Mouse (Mus musculus) regulatory T cell (primary cell): ENCODE results near the gene Nacad.

Experiments used
- in situ Hi-C: fragments of 300-600 bp; cut with MboI, MseI; formaldehyde crosslinking; loops from one replicate; pipeline ENCODE4 v1.15.1; 2025; ENCODE audit warnings: high pct_unique_total_duplicates

The Nacad gene

DNA sequence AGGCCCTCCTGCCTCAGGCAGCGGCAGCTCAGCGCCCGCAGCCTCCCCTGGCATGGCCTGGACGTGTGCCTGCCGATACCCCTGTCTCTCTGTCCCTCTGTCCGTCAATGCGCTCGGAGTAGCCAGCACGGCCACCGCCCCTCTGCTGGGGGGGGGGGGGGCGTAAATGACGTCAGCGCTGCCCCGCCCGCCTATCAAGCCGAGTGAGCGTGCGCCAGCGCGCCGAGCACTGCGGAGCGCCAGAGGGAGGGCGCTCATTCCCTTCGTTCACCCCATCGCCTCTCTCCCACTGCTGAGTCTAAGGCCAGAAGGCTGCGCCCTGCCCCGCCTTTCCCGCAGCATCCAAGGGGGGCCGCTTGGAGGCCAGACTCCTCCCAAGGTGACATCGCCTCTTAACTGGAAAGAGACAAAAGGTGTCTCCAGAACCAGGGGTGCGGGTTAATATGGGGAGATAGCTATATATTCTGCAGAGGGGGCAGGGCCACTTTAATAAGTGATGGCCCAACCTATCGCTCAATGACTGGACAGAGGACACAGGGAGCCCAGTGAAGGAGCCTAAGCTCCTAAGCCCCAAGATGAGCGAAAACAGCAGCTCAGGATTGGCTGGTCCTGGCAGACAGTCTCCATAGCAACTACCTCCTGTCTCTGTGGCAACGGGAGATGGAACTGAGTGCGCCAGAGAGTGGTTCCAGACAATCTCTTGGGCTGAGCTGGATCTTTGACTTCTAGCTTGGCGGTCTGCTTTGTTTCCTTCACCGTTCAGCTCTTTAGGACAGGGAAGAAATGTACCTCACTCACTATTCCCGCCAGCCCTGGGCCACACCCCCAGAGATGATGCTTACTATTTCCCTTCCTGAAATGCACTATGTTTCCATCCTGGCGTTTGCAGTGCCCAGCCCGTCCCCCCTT lies at the start of gene Nacad:
TSS of gene Nacad (minus strand) at position 563 of the 909 bp plus-strand sequence.
- in situ Hi-C loops: no loop called here

DNA sequence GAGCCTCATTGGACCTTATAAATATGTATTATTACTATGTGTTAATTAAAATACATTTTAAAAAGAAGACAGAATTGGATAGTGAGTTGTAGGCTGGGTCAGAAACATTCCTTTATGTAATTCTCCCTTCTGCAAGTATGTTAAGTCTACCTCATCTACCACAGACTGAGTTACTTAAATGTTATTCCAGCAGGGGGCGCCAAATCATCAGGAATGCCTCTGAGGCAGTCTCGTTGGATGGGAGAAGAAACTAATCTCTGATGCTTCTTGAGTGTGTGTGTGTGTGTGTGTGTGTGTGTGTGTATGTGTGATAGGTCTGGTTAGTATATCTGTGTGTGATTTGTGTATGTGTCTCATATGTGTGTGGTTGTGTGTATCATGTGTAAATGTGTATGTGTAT lies 49.0 kb upstream of the Nacad start:
- in situ Hi-C loops: loop anchor here (5.0 to 10.0 kb wide), 2 partner anchors 112 to 500 kb away; no protein-coding TSS in a partner anchor

GRCm38 (mm10) chr11:6652978-6653377 lies 47.1 kb upstream of the Nacad start:
- in situ Hi-C loops: loop anchor here (5.0 to 10.0 kb wide), 2 partner anchors 114 to 502 kb away; no protein-coding TSS in a partner anchor

- in situ Hi-C loops: loop anchor here (5.0 to 10.0 kb wide), 2 partner anchors 117 to 504 kb away; no protein-coding TSS in a partner anchor
These were observed 44.7 kb upstream of the Nacad start for GRCm38 (mm10) chr11:6650519-6650918.

DNA sequence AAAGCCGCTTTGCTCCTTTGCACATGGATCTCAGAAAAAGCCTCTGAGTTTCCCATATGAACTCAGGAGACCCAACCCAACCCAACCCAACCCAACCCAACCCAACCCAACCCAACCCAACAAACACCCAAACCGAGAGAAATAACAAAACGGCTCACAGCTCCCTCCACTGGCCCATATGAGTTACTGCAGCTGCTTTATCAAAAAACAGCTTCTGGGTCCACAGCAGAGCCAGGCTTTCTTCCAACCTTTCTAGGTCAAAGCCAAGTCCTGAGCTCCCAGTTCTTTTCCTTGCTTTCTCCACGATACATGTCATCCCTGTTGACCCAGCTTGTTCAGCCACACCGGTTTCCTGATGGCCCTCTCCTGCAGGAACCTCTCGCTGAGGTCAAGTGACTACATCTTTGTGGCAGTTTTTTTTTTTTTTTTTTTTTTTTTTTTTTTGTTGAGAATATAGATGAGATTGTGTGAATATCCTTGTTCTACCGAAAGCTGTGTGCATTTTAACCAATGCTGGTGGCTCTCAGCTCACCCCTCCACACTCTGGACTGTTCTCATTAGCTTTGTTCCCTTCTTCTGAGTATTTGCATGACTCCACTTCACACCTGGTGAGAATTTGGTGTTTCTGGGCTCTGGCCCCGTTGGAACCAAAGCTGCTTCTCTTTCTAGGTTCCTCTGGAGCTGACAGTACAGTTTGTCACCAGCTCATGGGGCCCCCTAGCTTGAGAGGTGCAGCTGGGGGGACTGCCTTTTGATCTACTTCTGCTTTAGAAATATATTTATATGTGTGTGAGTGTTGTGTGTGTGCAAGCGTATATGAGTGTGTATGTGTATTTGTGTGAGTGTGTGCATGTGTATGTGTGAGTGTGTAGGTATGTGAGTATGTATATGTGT lies 42.2 kb upstream of the Nacad start:
- in situ Hi-C loops: loop anchor here (5.0 kb wide), 1 partner anchor 64 kb away; no protein-coding TSS in a partner anchor

- in situ Hi-C loops: no loop called here
These were observed 38.7 kb upstream of the Nacad start for GRCm38 (mm10) chr11:6644566-6644965.

DNA sequence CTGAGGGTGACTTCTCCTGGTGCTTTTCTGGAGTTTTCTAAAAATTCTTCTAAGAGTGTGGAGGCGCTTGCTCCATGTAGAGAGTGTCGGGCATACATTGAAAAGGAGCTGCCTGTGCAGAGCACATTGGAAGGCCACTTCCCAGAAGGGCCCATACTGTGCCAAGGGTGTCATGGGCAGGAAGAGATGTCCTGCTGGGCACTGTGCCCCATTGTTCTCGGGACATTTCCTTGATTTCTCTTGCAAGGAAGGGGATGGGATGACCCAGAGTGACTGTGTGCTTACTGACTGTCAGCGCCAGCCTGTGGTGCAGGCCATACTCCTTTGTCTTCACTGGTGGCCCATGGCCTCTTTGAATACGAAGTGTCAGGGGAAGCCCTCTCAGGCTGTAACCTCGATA lies 33.2 kb upstream of the Nacad start:
- in situ Hi-C loops: no loop called here

DNA sequence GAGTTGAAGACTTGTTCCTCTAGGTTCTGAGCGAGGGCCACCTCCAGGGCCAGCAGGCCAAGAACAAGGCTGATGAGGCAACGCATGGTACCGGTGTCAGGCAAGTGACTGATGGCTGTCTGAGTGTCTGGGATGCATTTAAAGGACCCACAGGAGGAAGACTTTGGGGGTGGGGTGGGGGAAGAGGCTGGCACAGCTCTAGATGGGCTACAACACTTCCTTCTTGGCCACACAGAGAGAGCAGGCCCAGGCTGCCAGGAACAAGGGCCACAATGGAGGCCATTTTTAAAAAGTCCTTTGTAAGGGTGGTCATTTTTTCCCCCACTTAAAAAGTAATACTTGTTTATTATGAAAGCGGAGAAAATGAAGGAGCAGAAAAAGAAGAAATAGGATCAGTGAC lies 32.7 kb upstream of the Nacad start, which contains the start of gene Wap:
TSS of gene Wap (minus strand) at position 101 of the 400 bp plus-strand sequence.
- in situ Hi-C loops: no loop called here

GRCm38 (mm10) chr11:6636150-6636549 lies 30.3 kb upstream of the Nacad start:
- in situ Hi-C loops: no loop called here

DNA sequence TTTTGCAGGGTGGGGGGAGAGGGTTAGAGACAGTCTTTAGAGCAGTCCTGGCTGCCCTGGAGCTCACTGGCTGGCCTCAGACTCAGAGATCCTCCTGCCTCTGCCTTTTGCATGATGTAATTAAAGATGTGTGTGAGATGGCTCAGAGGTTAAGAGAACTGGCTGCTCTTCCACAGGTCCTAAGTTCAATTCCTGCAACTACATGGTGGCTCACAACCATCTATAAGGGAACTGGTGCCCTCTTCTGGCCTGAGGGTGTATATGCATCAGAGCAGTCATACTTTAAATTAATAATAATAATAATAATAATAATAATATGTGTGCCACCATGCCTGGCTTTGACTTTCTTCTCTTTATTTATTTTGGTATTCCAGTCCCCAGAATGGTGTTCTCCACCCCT lies 23.8 kb upstream of the Nacad start:
- in situ Hi-C loops: loop anchor here (10.0 kb wide), 1 partner anchor 105 kb away; the partner anchor contains the start of gene Myo1g

DNA sequence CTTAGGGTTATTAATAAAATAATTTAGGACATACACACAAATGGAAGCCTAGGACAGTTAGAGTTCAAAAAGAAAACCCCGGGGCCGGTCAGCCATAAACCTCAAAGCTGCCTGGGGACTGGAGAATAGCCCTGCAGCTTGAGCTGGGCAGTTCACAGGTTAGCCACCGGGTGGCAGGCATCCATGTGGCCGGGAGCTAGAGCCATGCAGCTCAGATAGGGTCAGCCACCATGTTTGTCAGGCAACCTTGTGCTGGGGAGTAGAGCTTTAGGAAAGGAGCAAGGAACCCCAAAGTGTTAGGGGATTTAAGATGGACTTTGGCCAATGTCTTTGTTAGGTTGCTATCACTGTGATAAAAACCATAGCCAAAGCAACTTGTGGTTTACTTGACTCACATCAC lies 22.7 kb upstream of the Nacad start:
- in situ Hi-C loops: loop anchor here (10.0 kb wide), 1 partner anchor 104 kb away; the partner anchor contains the start of gene Myo1g

GRCm38 (mm10) chr11:6627731-6628130 lies 21.9 kb upstream of the Nacad start:
- in situ Hi-C loops: loop anchor here (10.0 kb wide), 1 partner anchor 103 kb away; the partner anchor contains the start of gene Myo1g

DNA sequence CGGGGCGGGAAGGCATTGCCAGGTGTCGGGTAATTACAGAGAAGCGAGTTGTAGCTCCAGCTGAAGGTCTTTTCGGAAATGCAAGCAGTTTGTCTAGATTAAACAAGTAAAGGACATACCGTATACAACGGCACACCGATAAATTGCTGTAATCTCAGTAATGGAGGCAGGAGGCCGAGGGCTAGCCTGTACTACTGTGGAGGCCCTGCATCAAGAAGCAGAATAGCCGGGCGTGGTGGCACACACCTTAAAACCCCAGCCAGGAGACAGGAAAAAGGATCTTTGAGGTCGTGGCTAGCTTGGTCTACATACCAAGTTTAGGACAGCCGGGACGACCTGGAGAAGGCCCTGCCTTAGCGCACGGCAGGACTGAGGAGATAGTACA lies 20.5 kb upstream of the Nacad start:
- in situ Hi-C loops: loop anchor here (10.0 kb wide), 1 partner anchor 102 kb away; the partner anchor contains the start of gene Myo1g

DNA sequence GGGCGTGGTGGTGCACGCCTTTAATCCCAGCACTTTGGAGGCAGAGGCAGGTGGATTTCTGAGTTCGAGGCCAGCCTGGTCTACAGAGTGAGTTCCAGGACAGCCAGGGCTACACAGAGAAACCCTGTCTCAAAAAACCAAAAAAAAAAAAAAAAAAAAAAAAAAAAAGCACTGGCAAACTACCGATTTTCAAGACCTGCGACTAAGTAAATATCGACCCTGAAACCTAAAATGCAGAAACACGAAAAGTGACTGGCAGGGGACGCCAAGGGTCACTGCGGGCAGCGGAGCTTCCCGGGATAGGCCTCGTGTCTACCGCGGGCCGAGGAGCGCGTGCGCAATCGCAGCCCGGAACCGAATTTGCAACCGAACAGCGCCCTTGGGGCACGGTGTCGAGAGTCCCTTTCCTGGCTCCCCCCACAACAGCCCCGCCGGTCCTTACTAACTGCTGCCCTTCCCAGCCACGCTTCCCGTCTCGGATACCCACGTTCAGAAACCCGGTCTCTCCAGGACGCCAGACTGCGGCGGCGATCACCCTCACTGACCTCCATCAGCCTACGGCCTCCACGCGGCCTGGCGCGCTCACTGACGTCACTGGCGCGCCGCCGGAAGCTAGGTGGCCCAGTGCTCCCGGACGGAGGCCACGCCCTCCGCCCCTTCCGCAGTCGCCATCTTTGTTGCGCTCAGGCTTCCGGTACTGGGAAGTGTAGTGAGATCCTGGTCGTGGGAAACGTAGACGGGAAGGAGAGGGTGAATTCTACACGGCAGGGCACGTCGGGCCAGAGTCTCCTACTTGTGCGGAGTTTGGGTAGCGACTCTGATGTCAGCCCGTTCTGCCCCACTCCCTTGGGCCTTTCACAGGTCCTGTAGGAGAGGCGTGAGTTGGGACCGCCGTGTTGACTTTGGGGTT lies 19.9 kb upstream of the Nacad start, which contains the start of gene Tbrg4:
TSS of gene Tbrg4 (minus strand) at position 590 of the 910 bp plus-strand sequence.
- in situ Hi-C loops: loop anchor here (10.0 kb wide), 1 partner anchor 101 kb away; the partner anchor contains the start of gene Myo1g

GRCm38 (mm10) chr11:6624619-6625382 lies 18.9 kb upstream of the Nacad start:
- in situ Hi-C loops: loop anchor here (10.0 kb wide), 1 partner anchor 100 kb away; the partner anchor contains the start of gene Myo1g

DNA sequence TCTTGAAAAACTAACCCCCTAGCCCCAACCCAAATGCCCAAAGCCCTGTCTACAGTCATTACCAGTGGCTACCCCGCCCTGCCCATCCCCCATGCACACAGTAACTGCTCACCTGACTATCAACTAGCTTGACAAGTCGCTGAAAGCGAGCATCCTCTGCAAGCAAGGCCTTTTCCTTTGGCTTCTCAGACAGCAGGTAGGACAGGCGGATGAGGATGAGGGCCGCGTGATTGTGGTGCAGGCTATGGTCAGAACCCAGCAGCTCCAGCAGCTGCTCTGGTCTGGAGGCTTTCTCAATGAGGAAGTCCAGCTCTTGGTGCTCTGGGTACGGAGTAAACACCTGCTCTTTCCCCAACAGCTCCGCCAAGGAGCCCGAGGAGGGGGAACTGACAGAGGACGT lies 17.9 kb upstream of the Nacad start:
- in situ Hi-C loops: loop anchor here (10.0 kb wide), 1 partner anchor 99 kb away; the partner anchor contains the start of gene Myo1g

- in situ Hi-C loops: no loop called here
These were observed 9.7 kb upstream of the Nacad start for GRCm38 (mm10) chr11:6615250-6616205.

GRCm38 (mm10) chr11:6605021-6605481 lies 802 bp downstream of the Nacad start:
- in situ Hi-C loops: no loop called here
